Mouse (Mus musculus) adrenal gland, postnatal 25 days (tissue): ENCODE data around the gene Mfsd13b. TPM values are rescaled to one million over a fixed set of nuclear protein-coding genes. Genes with fewer than 3 reads are reported as not detected.
"Not testable (repeated sequence)": the region's sequence is repeated elsewhere in the genome, so short reads cannot be mapped to it uniquely, and the experiment has no call there.

Experiments used
- DNase-seq: peaks from one replicate; pipeline ENCODE4 v3.0.0; 2021; ENCODE audit warnings: mixed read lengths
- long read RNA-seq: library from polyadenylated mRNA; stranded (forward); transcript quantifications from one replicate; pipeline ENCODE4 v2.0.0, GENCODE M21; 2021
- total RNA-seq: library from RNA; stranded (reverse); gene quantifications from 2 replicates; pipeline ENCODE4 v1.2.3, GENCODE M21; 2021

Mfsd13b gene
- 0.55 TPM in 1 of 2 replicates, not detected in the other for total RNA-seq
- long read RNA-seq, partial matches to known transcripts, result 0 of 1 reads
- long read RNA-seq, other reads (novel, unspliced or antisense), result 1 of 1 reads

DNA sequence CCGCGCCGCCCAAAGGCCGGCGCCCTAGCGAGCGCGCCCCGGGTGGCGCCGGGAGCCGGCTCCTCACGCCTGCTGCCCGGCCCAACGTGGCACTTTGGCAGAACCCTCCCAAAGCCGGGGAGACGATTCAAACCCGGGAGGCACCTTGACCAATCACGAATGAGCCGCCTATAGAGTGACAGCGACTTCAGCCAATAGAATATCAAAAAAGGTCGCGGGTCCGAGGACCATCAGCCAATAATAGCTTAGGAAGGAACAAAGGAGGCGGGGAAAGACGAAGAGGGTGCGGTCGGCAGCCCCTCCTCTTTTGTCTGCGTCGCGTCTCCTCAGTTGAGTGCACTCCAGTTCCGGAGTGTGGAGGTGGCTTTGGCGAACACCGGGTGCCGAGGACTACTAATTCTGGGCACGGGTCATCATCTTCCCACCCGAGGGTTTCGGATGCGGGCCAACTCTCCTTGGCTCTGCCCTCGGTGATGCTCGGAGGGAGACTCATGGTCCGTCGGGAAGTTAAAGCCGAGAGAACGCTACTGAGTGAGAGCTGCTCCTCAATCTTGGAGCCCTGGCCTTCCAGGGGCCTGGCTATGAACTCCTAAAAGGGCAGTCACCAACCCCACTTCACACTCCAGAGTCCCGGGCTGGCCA is at the start of gene Mfsd13b, which contains the start of gene Cdr2:
Mfsd13b (plus strand) TSS at position 310 of the 642 bp plus-strand sequence.
Cdr2 (minus strand) TSS at position 113 of the 642 bp plus-strand sequence.
- peak; percentile 90 for DNase-seq

DNA sequence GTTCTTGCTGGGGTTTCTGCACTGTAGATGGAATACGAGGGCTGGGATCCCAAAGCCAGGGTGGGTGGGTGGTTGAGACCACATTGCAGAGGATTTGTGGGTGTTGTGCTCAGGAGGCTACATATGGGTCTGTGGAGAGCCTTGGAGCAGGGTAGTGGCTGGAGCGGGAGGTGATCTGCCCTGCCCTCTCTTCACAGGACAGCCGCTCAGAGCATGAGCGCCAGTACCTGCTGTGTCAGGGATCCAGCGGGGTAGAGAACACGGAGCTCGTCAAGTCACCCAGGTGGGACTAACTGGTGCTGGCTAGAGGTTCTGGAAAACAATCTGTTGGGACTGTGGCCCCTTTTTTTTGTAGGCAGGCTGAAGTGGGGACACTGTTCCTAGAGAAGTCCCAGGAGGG is 49.2 kb upstream of the Mfsd13b start:
- no peak for DNase-seq

DNA sequence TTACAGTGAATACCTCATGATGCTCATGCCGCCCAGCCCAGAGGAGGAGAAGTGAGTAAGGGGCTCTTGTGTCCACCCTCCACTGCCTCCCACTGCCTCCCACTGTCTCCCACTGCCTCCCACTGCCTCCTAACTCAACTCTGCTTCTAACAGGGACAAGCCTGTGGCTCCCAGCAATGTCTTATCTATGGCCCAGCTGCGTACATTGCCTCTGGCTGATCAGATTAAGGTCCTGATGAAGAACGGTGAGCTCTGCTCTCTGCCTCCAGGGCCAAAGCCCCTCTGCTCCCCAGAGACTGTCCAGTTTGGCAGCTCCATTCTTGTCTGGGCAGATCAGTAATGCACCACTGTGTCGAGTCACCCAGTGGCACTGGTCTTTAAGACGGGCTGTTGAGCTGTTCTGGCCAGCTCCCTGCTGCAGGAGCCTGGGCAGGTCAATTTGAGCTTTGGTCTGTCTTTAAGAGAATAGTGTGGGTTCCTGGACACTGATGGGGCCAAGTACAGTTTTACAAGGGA is 48.6 kb upstream of the Mfsd13b start:
- no peak for DNase-seq

DNA sequence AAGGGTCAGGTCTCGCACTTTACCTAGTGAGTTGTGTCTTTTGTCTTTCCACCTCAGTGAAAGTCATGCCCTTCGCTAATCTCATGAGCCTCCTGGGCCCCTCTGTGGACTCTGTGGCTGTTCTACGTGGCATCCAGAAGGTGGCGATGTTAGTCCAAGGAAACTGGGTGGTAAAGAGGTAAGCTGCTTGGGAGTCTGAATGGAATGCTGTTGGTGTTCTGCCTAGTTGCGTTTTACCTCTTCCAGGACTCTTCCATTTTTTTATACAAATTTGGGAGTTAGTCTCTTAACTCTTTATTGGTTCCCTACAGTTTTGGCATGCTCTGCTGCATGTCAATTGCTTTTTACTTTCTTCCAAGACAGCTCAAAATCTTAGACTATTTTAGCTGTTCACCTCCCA is 47.6 kb upstream of the Mfsd13b start:
- peak; percentile 34 for DNase-seq

DNA sequence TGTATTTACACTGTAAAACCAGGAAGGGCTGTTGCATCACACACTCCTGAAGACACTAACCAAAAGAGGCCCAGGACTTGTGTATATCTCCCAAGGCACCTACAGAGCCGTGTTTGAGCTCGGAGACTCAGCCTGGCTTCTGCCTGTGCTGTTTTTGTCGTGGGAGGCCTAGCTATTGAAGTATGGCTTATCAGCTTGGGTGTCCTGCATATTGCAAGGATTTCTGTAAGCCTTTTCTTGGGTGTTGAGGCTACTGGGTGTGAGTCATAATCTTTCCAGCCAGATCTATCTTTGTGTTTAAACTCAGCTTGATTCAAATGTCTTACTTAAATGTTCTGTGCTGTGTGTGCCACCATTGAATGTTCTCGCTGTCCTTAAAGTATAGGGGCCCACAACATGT is 45.8 kb upstream of the Mfsd13b start:
- DNase-seq, result no peak

DNA sequence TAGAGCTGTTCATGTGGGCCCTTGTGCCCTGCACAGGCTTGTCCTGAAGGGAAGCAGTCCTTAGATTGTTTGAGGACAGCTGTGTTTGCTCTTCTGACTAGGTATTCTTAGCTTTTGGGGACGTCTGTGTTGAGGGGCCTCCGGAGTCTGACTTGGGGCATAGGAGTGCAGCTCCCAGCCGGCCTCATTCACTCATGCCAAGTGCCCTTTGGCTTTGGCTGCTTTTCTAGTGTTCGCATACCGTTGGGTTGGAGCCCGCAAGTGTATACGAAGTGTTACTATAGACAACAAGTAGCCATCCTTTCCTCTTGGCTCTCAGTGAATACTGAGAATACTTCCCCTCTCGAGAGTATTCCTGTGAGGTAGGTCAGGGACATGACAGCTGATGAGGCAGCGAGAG is 44.1 kb upstream of the Mfsd13b start:
- DNase-seq, result no peak

DNA sequence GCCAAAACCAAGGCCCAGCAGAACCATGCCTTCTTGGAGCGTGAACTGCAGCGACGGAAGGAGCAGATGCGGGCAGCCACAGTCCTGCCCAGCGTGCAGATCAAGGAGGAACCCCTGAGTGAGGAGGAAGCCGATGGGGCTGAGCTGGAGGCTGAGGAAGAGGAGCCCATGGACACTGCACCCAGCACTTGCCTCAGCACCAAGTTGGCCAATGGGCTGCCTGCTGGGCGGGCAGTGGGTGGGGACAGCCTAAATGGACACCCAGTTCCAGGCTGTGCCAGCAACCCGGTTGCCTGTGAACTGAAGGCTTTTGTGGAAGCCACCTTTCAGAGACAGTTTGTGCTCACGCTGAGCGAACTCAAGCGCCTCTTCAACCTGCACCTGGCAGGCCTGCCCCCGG is 42.0 kb upstream of the Mfsd13b start:
- no peak for DNase-seq

DNA sequence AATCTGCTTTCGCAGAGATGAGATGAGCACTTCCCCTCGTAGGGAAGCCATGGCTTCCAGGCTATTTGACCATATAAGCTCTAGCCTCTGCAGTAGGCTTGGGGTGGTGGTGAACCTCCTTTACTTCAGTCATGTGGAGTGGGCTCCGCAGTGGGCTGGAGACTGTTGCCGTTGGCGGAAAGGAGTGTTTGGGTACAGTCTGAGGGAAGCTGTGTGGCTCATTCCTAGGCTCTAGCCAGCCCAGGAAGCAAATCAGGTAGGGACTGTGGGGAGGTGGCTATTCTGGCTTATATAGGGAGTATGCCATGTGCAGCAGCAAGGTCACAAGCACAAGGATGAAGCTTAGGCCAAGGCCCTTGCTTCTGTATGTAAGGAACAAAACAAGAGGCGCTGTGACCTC is 41.1 kb upstream of the Mfsd13b start:
- no peak for DNase-seq

DNA sequence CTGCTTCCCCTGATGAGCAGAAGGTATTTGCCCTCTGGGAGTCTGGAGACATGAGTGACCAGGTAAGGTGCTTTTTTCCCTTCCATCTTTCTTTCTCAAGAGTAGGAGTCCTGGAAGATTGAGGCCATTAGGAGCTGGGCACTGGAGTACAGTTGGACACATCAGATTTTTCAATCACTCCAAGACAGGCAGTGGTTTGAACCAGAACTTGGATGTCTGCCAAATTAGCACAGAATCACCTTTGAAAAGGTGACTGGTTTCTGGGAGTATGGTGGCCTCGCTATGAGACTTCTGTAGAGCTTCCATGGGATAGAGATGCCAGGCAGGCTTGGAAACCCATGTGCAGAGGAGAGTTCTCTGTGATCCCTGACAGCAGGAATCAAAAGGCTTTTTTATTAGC is 39.8 kb upstream of the Mfsd13b start:
- no peak for DNase-seq

DNA sequence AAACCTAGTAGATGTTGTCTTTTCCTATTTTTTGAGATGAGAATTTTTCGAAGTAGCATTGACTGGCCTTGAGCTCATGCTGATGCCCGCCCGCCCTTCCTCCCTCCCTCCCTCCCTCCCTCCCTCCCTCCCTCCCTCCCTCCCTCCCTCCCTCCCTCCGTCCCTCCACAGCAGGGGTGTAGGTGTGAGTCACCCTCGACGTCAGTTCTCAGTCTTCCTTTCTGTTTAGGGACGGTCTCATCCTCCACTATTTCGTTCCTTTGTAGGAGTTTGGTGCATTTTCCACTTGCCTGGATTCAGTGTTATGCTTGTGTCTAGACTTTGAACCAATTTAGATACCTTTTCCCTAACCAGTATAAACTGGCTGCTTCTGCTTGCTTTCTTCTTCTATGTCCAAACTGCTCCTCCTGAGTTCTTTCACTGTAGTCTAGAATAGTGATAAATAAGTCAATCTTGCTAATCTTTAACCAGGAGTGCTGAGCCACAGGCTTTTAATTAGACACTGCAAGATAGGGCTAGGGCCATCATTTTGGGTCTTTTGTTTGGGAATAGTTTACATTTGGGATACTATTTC is 38.3 kb upstream of the Mfsd13b start:
- DNase-seq, result no peak

DNA sequence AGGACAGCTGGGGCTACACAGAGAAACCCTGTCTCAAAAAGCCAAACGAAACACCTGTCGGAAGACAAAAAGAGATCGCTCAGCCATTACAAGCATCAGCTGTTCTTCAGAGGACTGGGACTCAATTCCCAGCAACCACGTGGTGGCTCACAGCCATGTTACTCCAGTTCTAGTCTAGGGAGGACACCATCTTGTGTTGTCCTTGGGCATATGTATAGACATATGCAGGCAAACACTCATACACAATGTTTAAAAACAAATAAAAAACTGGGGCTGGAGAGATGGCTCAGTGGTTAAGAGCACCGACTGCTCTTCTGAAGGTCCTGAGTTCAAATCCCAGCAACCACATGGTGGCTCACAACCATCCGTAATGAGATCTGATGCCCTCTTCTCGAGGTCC is 28.7 kb upstream of the Mfsd13b start:
- DNase-seq, result not testable (repeated sequence)

DNA sequence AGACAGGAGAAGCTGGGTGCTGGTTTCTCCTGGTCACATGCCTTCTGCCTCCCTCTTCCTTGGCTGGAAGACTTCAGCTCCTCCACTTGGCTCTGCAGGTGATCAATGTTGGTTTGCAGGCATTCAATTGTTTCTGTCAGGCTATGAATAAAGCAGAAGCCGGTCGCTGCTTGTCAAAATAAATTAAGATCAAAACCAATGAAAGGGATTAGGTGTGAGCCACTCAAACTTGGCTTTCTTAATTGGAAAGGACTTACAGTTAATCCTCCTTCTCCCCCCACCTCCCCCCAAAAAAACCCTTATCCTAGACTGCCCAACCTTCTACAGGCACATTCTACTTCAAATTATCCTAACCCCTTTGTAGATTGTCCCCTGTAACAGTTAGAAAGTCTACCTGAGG is 22.2 kb upstream of the Mfsd13b start:
- no peak for DNase-seq

DNA sequence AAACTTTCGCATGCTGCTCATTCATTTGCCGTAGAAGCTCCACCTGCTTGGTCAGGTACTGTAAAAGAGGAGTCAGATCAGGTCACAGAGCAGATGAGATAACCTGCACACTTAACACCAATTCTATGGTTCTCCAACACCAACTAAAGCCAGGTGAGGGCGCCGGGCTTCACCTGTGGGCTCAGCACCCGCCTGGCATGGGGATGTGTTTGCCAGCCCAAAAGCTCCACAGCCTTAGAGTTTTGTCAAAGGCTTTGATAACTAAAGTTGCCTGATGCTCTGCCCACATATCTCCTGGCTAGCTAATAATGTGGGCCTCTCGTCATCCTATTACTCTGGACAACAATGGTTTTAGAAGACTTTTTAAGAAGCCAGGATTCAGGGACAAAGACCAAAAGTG is 21.7 kb upstream of the Mfsd13b start:
- no peak for DNase-seq

DNA sequence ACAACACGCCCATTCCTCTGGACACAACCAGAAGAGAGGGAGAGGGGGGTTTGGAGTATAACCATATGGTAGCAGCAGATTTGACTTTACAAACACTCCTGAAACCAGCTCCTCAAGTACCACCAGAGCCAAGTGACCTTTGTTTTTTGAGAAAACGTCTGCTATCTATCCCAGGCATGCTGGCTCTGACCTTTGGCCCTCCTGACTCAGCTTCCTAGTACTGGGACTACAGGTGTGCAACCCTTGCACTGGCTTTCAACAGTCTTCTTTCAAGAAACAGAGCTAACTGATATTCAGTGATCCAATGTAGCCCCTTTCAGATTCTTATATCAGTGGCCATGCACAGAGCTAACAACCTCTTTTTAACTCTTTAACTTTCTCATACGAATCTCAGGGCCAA is 20.4 kb upstream of the Mfsd13b start:
- no peak for DNase-seq

DNA sequence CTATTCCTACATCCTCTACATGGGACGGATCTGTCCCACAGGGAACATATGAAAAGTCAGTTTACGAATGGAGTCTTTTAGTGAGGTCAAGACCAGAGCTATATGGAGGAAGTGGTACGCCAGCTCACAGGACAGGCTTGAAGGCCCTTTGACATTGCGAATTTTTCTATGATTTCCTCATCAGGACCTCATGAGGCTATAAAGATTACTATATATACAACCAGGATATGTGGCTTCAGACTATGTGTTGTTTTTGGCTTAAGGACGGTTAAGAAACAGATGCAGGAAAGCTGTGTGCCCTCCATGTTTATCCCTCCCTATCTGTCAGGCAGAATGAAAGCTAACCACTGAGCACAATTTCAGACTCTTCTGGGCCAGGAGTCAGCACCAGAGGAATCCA is 19.2 kb upstream of the Mfsd13b start:
- DNase-seq, result no peak

DNA sequence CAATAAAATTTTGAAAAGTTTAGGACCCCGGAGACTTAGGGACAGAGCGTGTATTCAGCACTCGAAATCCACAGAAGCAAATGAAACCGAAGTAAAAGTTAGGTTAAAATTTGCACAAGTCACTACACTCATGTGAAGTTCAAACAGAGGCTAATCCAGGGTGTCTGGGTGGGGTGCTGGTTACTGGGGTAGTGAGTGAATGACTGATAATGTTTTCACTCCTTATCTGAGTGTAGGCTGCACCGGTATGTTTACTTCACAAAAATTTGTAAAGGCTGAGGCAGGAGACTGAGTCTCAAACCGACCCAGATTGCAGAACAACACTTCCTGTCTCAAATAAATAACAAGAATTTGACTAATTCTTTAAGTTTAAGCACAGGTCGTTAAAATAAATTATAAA is 13.1 kb upstream of the Mfsd13b start:
- DNase-seq, result no peak

DNA sequence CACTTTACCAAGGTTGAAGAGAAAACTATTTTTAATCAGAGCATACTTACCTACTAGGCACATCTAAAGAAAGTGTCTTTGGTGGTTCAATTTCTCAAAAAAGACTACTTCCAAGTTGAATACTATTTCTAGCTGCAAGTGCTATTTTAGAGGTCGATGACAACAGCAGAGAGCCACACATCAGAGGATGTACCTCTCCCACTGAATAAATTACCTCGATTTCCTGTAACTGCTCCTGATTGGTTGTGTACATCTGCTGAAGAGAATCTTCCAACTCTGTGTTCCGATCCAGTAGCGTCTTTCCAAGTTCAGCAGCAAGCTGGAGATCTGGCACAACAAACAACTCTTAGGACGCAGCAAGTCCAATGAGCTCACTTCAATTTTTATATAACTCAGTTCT is 12.2 kb upstream of the Mfsd13b start:
- no peak for DNase-seq

DNA sequence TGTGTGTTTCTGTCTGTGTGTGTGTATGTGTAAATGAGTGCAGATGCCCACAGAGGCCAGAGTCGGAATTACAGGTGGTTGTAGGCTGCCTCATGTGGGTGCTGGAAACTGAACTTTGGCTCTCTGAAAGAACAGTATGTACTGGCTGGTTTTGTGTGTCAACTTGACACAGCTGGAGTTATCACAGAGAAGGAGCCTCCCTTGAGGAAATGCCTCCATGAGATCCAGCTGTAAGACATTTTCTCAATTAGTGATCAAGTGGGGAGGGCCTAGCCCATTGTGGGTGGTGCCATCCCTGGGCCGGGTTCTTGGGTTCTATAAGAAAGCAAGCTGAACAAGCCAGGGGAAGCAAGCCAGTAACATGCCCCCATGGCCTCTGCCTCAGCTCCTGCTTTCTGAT is 9.8 kb upstream of the Mfsd13b start:
- not testable (repeated sequence) for DNase-seq

DNA sequence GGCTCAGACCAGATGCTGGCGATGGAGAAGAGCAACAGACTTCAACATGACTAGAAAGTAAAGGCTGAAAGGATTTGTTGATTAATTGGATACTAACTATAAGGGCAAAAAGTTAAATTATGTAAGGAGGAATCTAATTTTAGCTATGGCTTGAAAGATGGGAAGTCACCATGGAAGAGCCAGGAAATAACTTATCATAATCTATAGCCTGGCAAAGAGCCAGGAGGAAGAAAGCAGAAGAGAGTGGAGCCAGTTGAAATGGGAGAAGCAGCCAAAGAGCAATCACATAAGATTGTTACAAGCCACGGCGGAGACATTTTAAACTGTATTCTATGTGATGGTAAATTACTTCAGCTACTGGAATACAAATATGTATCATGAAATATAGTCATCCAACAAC is 8.3 kb upstream of the Mfsd13b start:
- no peak for DNase-seq

DNA sequence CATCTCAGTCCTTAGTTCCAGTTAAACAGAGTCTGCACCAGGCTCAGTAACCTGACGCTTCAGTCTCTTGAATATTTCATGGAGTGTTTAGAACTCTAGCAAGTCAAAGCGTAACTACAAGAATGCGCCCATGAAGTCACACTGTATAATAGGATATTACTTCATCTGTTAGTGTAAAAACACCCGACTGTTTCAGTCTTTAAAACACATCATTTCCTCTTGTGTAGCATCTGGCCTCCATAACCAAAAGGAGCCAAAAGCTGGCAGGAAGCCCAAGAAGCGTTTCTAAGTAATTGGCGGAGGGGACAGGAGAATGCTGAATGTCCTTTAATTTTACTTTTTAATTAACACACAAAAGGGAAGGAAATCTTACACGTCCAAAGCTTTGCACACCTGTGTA is 5.2 kb upstream of the Mfsd13b start:
- no peak for DNase-seq

DNA sequence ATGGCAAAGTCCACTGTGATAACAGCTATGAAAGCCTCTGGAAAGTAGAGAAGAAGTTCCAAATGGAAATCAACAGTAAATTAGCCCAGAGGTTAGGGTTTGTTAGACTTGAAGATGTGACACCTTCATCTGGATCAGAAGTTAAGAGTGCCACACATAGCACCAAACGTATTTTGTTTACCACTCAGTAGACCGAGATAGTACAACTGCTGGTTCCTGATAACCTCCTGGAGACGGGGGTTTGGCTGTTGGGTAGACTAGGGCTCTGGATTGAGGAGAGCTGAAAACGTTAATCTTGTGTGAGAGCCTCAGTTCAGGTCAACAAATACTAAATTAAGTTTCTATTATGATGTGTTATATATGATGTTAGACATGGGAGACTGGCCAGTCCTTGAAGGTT is 2.3 kb upstream of the Mfsd13b start:
- no peak for DNase-seq

DNA sequence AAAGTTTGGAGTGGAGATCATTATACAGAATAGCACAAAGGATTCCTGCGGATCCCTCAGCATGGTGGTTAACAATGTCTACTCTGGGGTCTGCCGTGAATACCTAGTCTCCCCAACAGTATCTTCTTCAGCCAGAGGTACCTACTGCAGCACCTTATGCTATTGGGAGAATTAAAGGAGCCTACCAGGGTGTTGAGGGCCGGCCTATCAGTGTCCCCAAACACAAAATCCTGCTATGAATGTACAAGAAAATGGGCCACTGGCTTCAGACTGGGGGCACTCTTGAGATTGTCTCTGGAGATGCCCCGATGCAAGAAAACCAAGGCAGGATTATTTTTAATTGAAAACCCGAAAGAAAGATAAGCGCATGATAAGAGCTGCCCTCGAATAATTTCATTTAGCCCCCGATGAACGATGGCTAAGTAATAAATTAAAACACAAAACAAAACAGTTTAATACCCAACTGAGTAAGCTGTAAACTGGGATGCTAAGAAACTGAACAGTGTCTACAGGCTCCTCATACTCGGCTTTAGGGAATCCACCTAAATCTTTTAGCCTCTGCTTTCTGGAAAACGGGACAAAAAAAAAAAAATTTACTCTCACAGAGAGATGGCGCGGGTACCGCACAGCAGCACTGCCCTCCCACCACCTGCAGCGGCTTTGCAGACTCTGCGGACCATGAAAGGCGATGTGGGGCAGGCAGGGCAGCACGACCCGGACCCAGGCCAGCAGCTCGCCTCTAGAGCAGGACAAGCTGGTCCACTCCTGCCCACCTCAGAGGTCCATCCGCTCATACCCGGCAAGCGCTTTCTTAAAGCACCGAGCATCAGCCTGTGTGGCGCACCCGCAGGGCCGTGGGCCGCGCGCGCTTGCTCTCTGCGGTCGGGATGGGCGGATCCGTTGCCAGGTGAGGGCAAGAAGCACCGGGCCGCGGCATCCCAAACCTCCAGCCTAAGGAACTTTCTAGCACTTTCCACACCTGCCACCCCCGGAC is 1.1 kb upstream of the Mfsd13b start:
- DNase-seq, result peak; percentile 56

DNA sequence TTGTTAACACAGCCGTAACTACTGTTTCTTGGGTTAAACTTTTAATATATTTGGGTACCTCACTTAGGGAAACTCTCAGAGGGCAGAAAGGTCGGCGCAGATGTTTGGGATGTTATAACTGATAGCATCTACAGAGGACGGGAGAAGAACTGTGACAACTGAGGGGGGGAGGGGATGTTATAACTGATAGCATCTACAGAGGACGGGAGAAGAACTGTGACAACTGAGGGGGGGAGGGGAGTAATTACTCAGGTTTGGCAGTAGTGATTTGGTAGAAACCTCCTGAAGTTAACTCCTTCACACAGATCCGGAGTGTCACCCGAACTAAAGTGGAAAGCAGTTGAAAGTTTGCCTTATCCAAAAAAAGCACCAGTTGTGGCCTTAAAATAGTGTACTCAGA is 659 bp downstream of the Mfsd13b start:
- DNase-seq, result no peak
